Mouse (Mus musculus): Measurements from ENCODE around the gene Zfp963. TPM values are rescaled to one million over a fixed set of nuclear protein-coding genes. Genes with fewer than 3 reads are reported as not detected.

Gene Zfp963
- polyA plus RNA-seq (2012; rRNA removed): 6.3 TPM in 2 replicates

DNA sequence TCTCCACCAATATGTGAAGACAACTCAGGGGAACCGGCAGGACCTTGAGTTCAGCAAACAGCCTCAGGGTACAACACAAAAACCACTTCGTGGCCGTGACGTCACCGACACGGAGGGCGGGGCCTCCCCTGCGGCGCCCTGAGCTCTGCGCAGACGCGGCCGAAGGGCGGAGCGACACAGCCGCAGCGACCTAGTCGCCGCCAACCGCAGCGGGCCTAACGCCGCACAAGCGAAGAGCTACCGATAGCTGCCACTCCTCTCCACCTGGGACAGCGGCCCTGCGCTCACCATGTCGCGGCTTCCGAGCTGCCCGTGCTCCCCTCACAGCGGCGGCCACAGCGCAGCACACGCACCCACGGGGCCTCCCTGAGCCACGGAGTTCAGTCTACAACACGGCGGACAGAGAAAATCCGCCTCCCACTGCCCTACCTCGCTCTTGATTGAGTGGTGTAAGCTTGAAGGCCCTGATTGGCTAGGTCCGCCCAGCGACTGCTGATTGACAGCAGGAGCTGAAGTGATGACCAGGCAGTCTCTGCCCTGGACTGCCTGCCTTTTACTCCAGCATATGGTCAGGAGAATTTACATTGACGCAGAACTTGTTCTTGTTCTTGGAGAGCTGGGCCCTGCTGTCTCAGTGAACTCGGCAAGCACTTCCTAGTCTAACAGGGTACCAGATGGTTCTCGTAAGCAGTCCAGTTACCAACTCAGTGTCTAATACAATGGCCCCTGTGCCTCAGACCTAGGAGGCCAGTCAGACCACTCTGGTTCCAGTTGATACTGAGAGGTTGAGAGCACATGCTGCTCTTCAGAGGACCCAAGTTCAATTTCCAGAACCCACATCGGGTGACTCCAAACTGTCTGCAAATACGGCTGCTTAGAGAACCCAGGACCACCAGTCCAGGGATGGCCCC lies at the start of gene Zfp963:
Gene Zfp963, minus strand, starts transcription at position 427 of the 911 bp plus-strand sequence.
- 3% methylated on average over 48 of the region's 48 CpGs for WGBS
- no peak for TF ChIP-seq CTCF (IDR thresholded peaks at IDR 0.05; ENCODE audit: borderline replicate concordance, insufficient read depth, low read depth, low read length)
- TF ChIP-seq POLR2A (IDR thresholded peaks at IDR 0.05; ENCODE audit: borderline replicate concordance, insufficient read depth, low read length): peak; percentile 100
- no peaks in the 10 kb centered on the region for H3K27me3 ChIP-seq (ENCODE audit: control insufficient read depth, insufficient read depth, low read length)

DNA sequence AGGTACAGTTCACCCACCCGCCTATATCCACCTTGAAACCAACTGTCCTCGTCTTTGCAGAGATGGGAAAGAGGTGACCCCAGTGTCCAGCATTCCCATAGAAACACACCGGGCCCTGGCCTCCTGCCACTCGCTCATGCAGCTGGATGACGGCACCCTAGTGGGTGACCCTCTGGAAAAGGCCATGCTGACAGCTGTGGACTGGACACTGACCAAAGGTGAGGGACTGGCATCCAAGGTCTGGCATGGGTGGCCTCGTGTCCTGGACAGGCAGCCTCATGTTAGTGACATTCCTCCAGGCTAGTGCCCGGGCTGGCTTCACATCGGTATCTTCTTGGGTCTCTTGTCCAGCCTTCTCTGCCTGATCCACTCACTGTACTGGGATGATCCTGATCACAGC lies 49.5 kb upstream of the Zfp963 start:
- TF ChIP-seq POLR2A (IDR thresholded peaks at IDR 0.05; ENCODE audit: borderline replicate concordance, insufficient read depth, low read length) (no peak), CTCF (IDR thresholded peaks at IDR 0.05; ENCODE audit: borderline replicate concordance, insufficient read depth, low read depth, low read length) (no peak)
- H3K27ac ChIP-seq (ENCODE audit: insufficient read depth, low read length): no peak overlapping the region
- H3K27me3 ChIP-seq (ENCODE audit: control insufficient read depth, insufficient read depth, low read length): no peaks in the 10 kb centered on the region
- no peaks in the 10 kb centered on the region for H3K4me1 ChIP-seq (ENCODE audit: control insufficient read depth, insufficient read depth, low read length)
- DNase-seq: no peak
- 69% methylated on average over 8 of the region's 8 CpGs for WGBS
- H3K4me3 ChIP-seq (replicated peaks; ENCODE audit: insufficient read depth, low read depth, low read length): no peak overlapping the region

More for the DNA sequence above, at the start of gene Zfp963:
- Histone ChIP-seq H3K27ac (ENCODE audit: insufficient read depth, low read length) (peak within 1 kb of the TSS; percentile 97), H3K4me3 (replicated peaks; ENCODE audit: insufficient read depth, low read depth, low read length) (peak within 1 kb of the TSS; percentile 80), H3K4me1 (ENCODE audit: control insufficient read depth, insufficient read depth, low read length) (no peaks in the 10 kb centered on the region)
- peak; percentile 97 to 98 for DNase-seq

DNA sequence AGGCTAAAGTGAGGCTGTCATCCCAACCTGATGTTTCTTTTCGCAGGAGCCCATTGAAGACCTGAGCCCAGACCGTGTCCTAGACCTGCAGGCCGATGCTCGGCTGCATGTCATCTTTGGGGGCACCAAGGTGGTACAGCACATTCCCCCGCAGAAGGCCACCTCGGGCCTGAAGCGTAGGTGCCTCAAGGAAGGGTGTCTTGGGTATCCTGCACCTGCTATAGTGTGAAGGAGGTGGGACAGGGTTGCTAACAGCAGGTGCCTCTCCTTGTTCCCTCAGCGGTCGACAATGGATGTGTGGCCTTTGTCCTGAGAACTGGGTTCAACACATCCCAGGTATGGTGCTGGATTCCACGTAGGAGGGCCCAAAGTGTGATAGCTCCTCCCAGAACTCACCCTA lies 47.9 kb upstream of the Zfp963 start:
- Histone ChIP-seq H3K27me3 (ENCODE audit: control insufficient read depth, insufficient read depth, low read length) (no peaks in the 10 kb centered on the region), H3K27ac (ENCODE audit: insufficient read depth, low read length) (no peak overlapping the region), H3K4me3 (replicated peaks; ENCODE audit: insufficient read depth, low read depth, low read length) (no peak overlapping the region), H3K4me1 (ENCODE audit: control insufficient read depth, insufficient read depth, low read length) (no peaks in the 10 kb centered on the region)
- peak in 1 of 2 experiments; percentile 7 for DNase-seq
- WGBS: 94% methylated on average over 10 of the region's 10 CpGs
- TF ChIP-seq POLR2A (IDR thresholded peaks at IDR 0.05; ENCODE audit: borderline replicate concordance, insufficient read depth, low read length) (no peak), CTCF (IDR thresholded peaks at IDR 0.05; ENCODE audit: borderline replicate concordance, insufficient read depth, low read depth, low read length) (no peak)

DNA sequence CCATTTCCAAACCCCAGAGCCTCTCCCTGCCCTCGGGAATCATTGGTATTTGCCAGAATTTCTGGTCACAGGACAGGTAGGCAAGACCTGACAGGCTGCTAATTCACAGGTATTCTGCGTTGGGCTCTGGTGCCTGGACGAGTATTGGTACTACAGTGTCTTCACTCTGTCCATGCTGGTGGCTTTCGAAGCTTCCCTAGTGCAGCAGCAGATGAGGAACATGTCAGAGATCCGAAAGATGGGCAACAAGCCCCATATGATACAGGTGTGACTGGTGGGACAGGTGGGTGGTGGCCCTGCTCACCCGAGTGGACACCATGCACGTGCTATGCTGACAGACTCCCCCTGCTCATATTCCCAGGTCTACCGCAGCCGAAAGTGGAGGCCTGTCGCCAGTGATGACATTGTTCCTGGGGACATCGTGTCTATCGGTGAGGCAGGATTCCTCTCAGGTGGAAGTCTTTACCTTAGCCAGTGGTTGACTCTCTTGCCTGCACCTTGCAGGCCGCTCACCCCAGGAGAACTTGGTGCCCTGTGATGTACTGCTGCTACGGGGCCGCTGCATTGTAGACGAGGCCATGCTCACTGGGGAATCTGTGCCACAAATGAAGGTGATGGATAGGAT lies 47.1 kb upstream of the Zfp963 start:
- H3K4me3 ChIP-seq (replicated peaks; ENCODE audit: insufficient read depth, low read depth, low read length): no peak overlapping the region
- peaks cover 4% of the 10 kb centered on the region; the same call in 1 of the 2 replicates for H3K4me1 ChIP-seq (ENCODE audit: control insufficient read depth, insufficient read depth, low read length)
- TF ChIP-seq CTCF (IDR thresholded peaks at IDR 0.05; ENCODE audit: borderline replicate concordance, insufficient read depth, low read depth, low read length) (no peak), POLR2A (IDR thresholded peaks at IDR 0.05; ENCODE audit: borderline replicate concordance, insufficient read depth, low read length) (no peak)
- WGBS: 95% methylated on average over 16 of the region's 16 CpGs
- no peaks in the 10 kb centered on the region for H3K27me3 ChIP-seq (ENCODE audit: control insufficient read depth, insufficient read depth, low read length)
- DNase-seq: peak in 1 of 2 experiments; percentile 6
- no peak overlapping the region for H3K27ac ChIP-seq (ENCODE audit: insufficient read depth, low read length)

DNA sequence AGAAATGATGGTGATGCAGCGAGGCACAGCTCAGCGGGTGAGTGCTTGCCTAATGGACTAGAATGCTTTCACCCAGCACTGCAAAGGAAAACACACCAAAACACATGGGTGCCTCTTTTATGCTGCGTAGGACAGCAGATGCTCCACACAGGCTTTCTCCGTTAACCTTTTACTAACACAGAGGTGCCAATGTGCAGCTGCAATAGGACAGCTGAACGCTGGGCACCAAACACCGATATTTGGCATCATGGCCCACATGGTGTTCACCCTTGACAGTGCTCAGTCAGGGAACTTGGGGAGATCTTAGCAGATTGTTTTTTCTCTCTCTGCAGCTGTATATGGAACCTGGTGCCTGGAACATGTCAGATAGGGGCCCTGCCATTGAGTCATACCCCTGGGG lies 45.1 kb upstream of the Zfp963 start:
- no peak overlapping the region for H3K27ac ChIP-seq (ENCODE audit: insufficient read depth, low read length)
- TF ChIP-seq CTCF (IDR thresholded peaks at IDR 0.05; ENCODE audit: borderline replicate concordance, insufficient read depth, low read depth, low read length): no peak
- no peak for TF ChIP-seq POLR2A (IDR thresholded peaks at IDR 0.05; ENCODE audit: borderline replicate concordance, insufficient read depth, low read length)
- H3K4me3 ChIP-seq (replicated peaks; ENCODE audit: insufficient read depth, low read depth, low read length): no peak overlapping the region
- H3K4me1 ChIP-seq (ENCODE audit: control insufficient read depth, insufficient read depth, low read length): peaks cover 4% of the 10 kb centered on the region; the same call in 1 of the 2 replicates
- WGBS: 85% methylated on average over 6 of the region's 6 CpGs
- DNase-seq: peak in 1 of 2 experiments; percentile 2
- H3K27me3 ChIP-seq (ENCODE audit: control insufficient read depth, insufficient read depth, low read length): no peaks in the 10 kb centered on the region

DNA sequence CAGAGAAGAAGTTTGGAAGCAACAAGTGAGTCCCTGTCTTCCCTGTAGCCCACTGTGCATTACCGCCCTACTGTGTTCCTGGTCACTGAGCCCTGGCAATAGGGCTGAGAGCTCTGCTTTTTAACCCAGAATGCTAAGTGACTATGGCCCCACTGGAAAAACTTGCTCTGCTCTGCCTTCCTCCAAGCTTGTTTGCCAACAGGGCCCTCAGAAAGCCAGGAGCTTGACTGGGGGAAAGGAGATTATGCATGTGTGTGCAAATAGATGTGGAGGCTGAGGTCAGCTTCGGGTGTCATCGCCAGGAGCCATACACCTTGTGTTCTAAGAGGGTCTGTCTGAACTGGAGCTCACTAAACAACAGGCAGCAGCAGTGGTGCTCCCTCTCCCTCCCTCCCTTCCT lies 44.3 kb upstream of the Zfp963 start:
- peak in 1 of 2 experiments; percentile 7 for DNase-seq
- Histone ChIP-seq H3K4me3 (replicated peaks; ENCODE audit: insufficient read depth, low read depth, low read length) (no peak overlapping the region), H3K27ac (ENCODE audit: insufficient read depth, low read length) (no peak overlapping the region), H3K4me1 (ENCODE audit: control insufficient read depth, insufficient read depth, low read length) (peaks cover 4% of the 10 kb centered on the region; the same call in 1 of the 2 replicates), H3K27me3 (ENCODE audit: control insufficient read depth, insufficient read depth, low read length) (no peaks in the 10 kb centered on the region)
- TF ChIP-seq POLR2A (IDR thresholded peaks at IDR 0.05; ENCODE audit: borderline replicate concordance, insufficient read depth, low read length) (no peak), CTCF (IDR thresholded peaks at IDR 0.05; ENCODE audit: borderline replicate concordance, insufficient read depth, low read depth, low read length) (no peak)
- 97% methylated on average over 3 of the region's 3 CpGs for WGBS

DNA sequence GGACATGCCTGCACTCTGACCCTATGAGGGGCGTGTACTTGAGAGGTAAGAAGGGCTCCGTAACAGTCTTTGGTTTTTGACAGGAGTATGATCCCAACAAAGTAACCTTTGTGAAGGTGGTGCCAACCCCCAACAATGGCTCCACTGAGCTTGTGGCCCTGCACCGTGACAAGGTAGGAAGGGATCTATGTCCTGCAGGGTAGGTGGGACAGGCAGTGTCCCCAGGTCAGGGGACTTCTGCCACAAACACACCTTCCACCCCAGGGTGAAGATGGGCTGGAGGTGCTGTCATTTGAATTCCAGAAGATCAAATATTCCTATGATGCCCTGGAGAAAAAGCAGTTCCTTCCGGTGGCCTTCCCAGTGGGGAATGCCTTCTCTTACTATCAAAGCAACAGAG lies 43.9 kb upstream of the Zfp963 start:
- no peak overlapping the region for H3K27ac ChIP-seq (ENCODE audit: insufficient read depth, low read length)
- 86% methylated on average over 4 of the region's 4 CpGs for WGBS
- no peak overlapping the region for H3K4me3 ChIP-seq (replicated peaks; ENCODE audit: insufficient read depth, low read depth, low read length)
- peak in 1 of 2 experiments; percentile 4 for DNase-seq
- no peaks in the 10 kb centered on the region for H3K27me3 ChIP-seq (ENCODE audit: control insufficient read depth, insufficient read depth, low read length)
- H3K4me1 ChIP-seq (ENCODE audit: control insufficient read depth, insufficient read depth, low read length): peaks cover 4% of the 10 kb centered on the region; the same call in 1 of the 2 replicates
- TF ChIP-seq CTCF (IDR thresholded peaks at IDR 0.05; ENCODE audit: borderline replicate concordance, insufficient read depth, low read depth, low read length) (no peak), POLR2A (IDR thresholded peaks at IDR 0.05; ENCODE audit: borderline replicate concordance, insufficient read depth, low read length) (no peak)
